Comparison of ENCODE assay signal across 9 mouse cellular contexts in the genomic region with DNA sequence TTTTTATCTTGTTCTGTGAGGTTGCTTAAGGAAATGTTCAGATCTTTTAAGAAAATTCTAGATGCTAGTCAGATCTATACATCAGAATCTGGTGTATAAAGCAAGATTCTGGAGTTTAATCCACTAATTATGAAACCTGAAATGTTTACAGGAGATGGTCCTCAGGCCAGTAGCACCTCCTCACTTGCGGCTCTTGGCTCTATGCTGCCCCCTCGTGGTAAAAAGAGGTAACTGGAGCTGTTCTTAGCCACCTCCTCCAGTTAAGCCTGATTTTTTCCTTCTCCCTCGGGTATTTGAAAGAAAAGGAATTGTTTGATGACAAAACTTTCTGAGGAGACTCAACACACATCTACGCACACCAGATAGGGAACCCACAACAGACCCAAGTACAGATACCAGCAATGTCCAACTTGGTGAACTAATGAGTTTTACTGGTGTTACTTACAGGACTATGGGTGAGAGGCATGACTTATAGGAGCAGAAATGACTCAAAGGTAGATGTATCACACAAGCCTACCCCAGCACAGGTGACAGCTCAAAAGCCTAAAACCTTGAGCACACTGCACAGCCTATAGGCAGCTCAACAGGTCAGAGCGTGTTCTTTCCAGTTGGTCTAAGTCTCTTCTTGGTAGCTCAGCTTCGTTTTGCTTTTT. TPM values are rescaled to one million over a fixed set of nuclear protein-coding genes. Genes with fewer than 3 reads are reported as not detected.
DNase-seq lines count a peak whose midpoint lies in the region; ATAC-seq and TF ChIP-seq lines count a peak whose summit lies in the region.
"Had no signal": no experiment of that assay in that cellular context is flagged by ENCODE, and none has a peak within 500 bp of the region (broad histone marks: within the 10 kb centered on the region; RNA-seq: fewer than 3 reads in every experiment).

No protein-coding gene starts in this region.

- H3ac ChIP-seq in C2C12 (ENCODE audit: control insufficient read depth, insufficient read length, low read depth), result no peak overlapping the region

- no peaks in the 10 kb centered on the region for H3K36me3 ChIP-seq in C2C12 (ENCODE audit: control insufficient read depth, insufficient read depth)
- H3K36me3 ChIP-seq in kidney, postnatal 0 days (ENCODE audit: insufficient read depth, low read length), result no peaks in the 10 kb centered on the region
- no peaks in the 10 kb centered on the region for H3K36me3 ChIP-seq in liver, embryonic 15.5 days (replicated peaks)
- H3K36me3 ChIP-seq in neural tube, embryonic 13.5 days, result no peaks in the 10 kb centered on the region

- H3K9ac ChIP-seq in kidney, postnatal 0 days (ENCODE audit: low read depth, low read length), result no peak overlapping the region
- no peak overlapping the region for H3K9ac ChIP-seq in liver, embryonic 15.5 days
- no peak overlapping the region for H3K9ac ChIP-seq in neural tube, embryonic 13.5 days

- peak; percentile 74 for DNase-seq in NIH3T3 (ENCODE audit: low read depth)
- DNase-seq in cerebellum, postnatal 36 days, result peak; percentile 57 to 62
- DNase-seq in gastrocnemius, postnatal 14 days, result peak; percentile 40
- peak; percentile 76 for DNase-seq in kidney, postnatal 0 days (ENCODE audit: low spot score)
- peak; percentile 62 for DNase-seq in thymus, postnatal 0 days (ENCODE audit: low spot score)

- H3K27me3 ChIP-seq in C2C12 (ENCODE audit: control insufficient read depth, insufficient read depth, insufficient read length), result no peaks in the 10 kb centered on the region
- H3K27me3 ChIP-seq in kidney, postnatal 0 days (ENCODE audit: insufficient read depth, low read length), result no peaks in the 10 kb centered on the region
- H3K27me3 ChIP-seq in liver, embryonic 15.5 days, result no peaks in the 10 kb centered on the region; the same call in 1 of the 2 replicates
- no peaks in the 10 kb centered on the region for H3K27me3 ChIP-seq in neural tube, embryonic 13.5 days

- 36% methylated on average over 6 of the region's 6 CpGs for WGBS in kidney, postnatal 0 days
- 28% methylated on average over 6 of the region's 6 CpGs for WGBS in liver, embryonic 15.5 days (ENCODE audit: insufficient replicate concordance)
- 36% methylated on average over 6 of the region's 6 CpGs for WGBS in neural tube, embryonic 13.5 days

- no peaks in the 10 kb centered on the region for H3K79me3 ChIP-seq in C2C12 (ENCODE audit: low read depth)

- intact Hi-C loops in gastrocnemius, postnatal 14 days (cut with DNase I; ENCODE audit: low total_unique reads), result loop anchor here (5.0 kb wide), 1 partner anchor 118 kb away; no protein-coding TSS in a partner anchor

- H3K4me3 ChIP-seq in C2C12 (ENCODE audit: insufficient read depth, poor library complexity, severe bottlenecking), result no peak overlapping the region
- H3K4me3 ChIP-seq in kidney, postnatal 0 days (replicated peaks; ENCODE audit: low read depth, low read length), result no peak overlapping the region
- H3K4me3 ChIP-seq in liver, embryonic 15.5 days (replicated peaks), result no peak overlapping the region
- no peak overlapping the region for H3K4me3 ChIP-seq in neural tube, embryonic 13.5 days

- no peaks in the 10 kb centered on the region for H3K4me1 ChIP-seq in kidney, postnatal 0 days (replicated peaks; ENCODE audit: insufficient read depth, low read length)
- peaks cover 7% of the 10 kb centered on the region; the same call in 1 of the 2 replicates for H3K4me1 ChIP-seq in liver, embryonic 15.5 days (replicated peaks)
- H3K4me1 ChIP-seq in neural tube, embryonic 13.5 days (replicated peaks), result no peaks in the 10 kb centered on the region

- H3K79me2 ChIP-seq in C2C12 (ENCODE audit: control insufficient read depth, insufficient read depth), result no peaks in the 10 kb centered on the region

- H3K4me2 ChIP-seq in kidney, postnatal 0 days (ENCODE audit: low read length), result no peak overlapping the region
- no peak overlapping the region for H3K4me2 ChIP-seq in liver, embryonic 15.5 days
- no peak overlapping the region for H3K4me2 ChIP-seq in neural tube, embryonic 13.5 days

- no peaks in the 10 kb centered on the region for H3K9me3 ChIP-seq in kidney, postnatal 0 days (replicated peaks; ENCODE audit: low read length)
- no peaks in the 10 kb centered on the region for H3K9me3 ChIP-seq in liver, embryonic 15.5 days (replicated peaks)
- no peaks in the 10 kb centered on the region for H3K9me3 ChIP-seq in neural tube, embryonic 13.5 days

- no peak overlapping the region for H3K27ac ChIP-seq in kidney, postnatal 0 days
- no peak overlapping the region for H3K27ac ChIP-seq in liver, embryonic 15.5 days (replicated peaks)
- no peak overlapping the region for H3K27ac ChIP-seq in neural tube, embryonic 13.5 days (replicated peaks)

- TF ChIP-seq CTCF in C2C12 (IDR thresholded peaks at IDR 0.05; ENCODE audit: control insufficient read depth, insufficient read depth, insufficient read length), result peak; percentile 63
- TF ChIP-seq CTCF in kidney, postnatal 0 days (IDR thresholded peaks at IDR 0.05; ENCODE audit: low read depth), result peak; percentile 95

- ATAC-seq in kidney, postnatal 0 days (replicated peaks; ENCODE audit: low FRiP score, low read depth), result no peak
- ATAC-seq in liver, embryonic 15.5 days (ENCODE audit: insufficient read depth), result 0 out of 2 replicates have a peak, but pooled peaks have one; percentile 18
- 0 out of 2 replicates have a peak, but pooled peaks have one; percentile 41 for ATAC-seq in neural tube, embryonic 13.5 days (ENCODE audit: low read depth)

TF ChIP-seq in C2C12, 6 proteins besides CTCF, POLR2A, EP300 and RAD21:
- TF ChIP-seq USF1 (IDR thresholded peaks at IDR 0.05; ENCODE audit: low read depth), result no peak
- no peak for TF ChIP-seq FOSL1 (IDR thresholded peaks at IDR 0.05; ENCODE audit: insufficient read depth, low read length, poor library complexity, severe bottlenecking)
- TF ChIP-seq MAX (IDR thresholded peaks at IDR 0.05), result no peak
- TF ChIP-seq MYOG (IDR thresholded peaks at IDR 0.05; ENCODE audit: control insufficient read depth, extremely low read depth, insufficient read length), result no peak
- no peak for TF ChIP-seq CEBPB (IDR thresholded peaks at IDR 0.05; ENCODE audit: low read depth)
- no peak for TF ChIP-seq MYOD1 (IDR thresholded peaks at IDR 0.05; ENCODE audit: control insufficient read depth, insufficient read length, low read depth)

RNA-seq across cellular contexts. Expression of a gene that starts 21.7 kb away (rescaled TPM):
- 3.2 TPM for polyA plus RNA-seq in C2C12 (2012; fragmentation: generic; extraction: Trizol)
- total RNA-seq in gastrocnemius, postnatal 14 days (2021), result 1 to 10 TPM; 8.4 to 9.7 TPM
- polyA plus RNA-seq in kidney, postnatal 0 days (2015; fragmentation: Nextera tagmentation; extraction: Ambion mirVana), result 80.5 and 94.7 TPM in 2 replicates
- 69.5 and 77.2 TPM in 2 replicates for polyA plus RNA-seq in liver, embryonic 15.5 days (2015; fragmentation: Nextera tagmentation; extraction: Ambion mirVana)
- polyA plus RNA-seq in neural tube, embryonic 13.5 days (2015; fragmentation: Nextera tagmentation; extraction: Ambion mirVana), result 69.1 and 73.4 TPM in 2 replicates
- polyA plus RNA-seq in thymus, postnatal 0 days (2015; fragmentation: Nextera tagmentation; extraction: Ambion mirVana), result 6.6 and 9.3 TPM in 2 replicates

RNA-seq across cellular contexts. Expression of a gene that starts 33.7 kb away (rescaled TPM):
- polyA plus RNA-seq in C2C12 (2012; fragmentation: generic; extraction: Trizol), result 0.07 TPM
- total RNA-seq in gastrocnemius, postnatal 14 days (2021), result not detected
- 0.23 TPM in 1 of 2 replicates, not detected in the other for polyA plus RNA-seq in kidney, postnatal 0 days (2015; fragmentation: Nextera tagmentation; extraction: Ambion mirVana)
- not detected in 2 replicates for polyA plus RNA-seq in liver, embryonic 15.5 days (2015; fragmentation: Nextera tagmentation; extraction: Ambion mirVana)
- 0.39 TPM in 1 of 2 replicates, not detected in the other for polyA plus RNA-seq in neural tube, embryonic 13.5 days (2015; fragmentation: Nextera tagmentation; extraction: Ambion mirVana)
- polyA plus RNA-seq in thymus, postnatal 0 days (2015; fragmentation: Nextera tagmentation; extraction: Ambion mirVana), result 0.17 and 0.32 TPM in 2 replicates

RNA-seq across cellular contexts. Expression of a gene that starts 37.4 kb away (rescaled TPM):
- not detected for polyA plus RNA-seq in C2C12 (2012; fragmentation: generic; extraction: Trizol)
- not detected for total RNA-seq in gastrocnemius, postnatal 14 days (2021)
- not detected in 2 replicates for polyA plus RNA-seq in kidney, postnatal 0 days (2015; fragmentation: Nextera tagmentation; extraction: Ambion mirVana)
- polyA plus RNA-seq in liver, embryonic 15.5 days (2015; fragmentation: Nextera tagmentation; extraction: Ambion mirVana), result not detected in 2 replicates
- polyA plus RNA-seq in neural tube, embryonic 13.5 days (2015; fragmentation: Nextera tagmentation; extraction: Ambion mirVana), result not detected in 2 replicates
- not detected in 2 replicates for polyA plus RNA-seq in thymus, postnatal 0 days (2015; fragmentation: Nextera tagmentation; extraction: Ambion mirVana)
- polyA plus RNA-seq: heart, embryonic 14.5 days had no signal
